Mouse (Mus musculus) macrophage (primary cell): ENCODE results near the gene Polr2l. TPM values are rescaled to one million over a fixed set of nuclear protein-coding genes. Genes with fewer than 3 reads are reported as not detected.
A peak's percentile ranks its signal among the peaks of the same experiment; 100 is the strongest.

Experiments used
- H3K27ac ChIP-seq: fragments of 350-480 bp; formaldehyde crosslinking; 2 replicates; pipeline ENCODE4 v1.9.0; 2021
- H3K36me3 ChIP-seq: fragments of 350-480 bp; formaldehyde crosslinking; 2 replicates; pipeline ENCODE4 v1.9.0; 2021; ENCODE audit errors: inconsistent target
- H3K4me3 ChIP-seq: fragments of 350-480 bp; formaldehyde crosslinking; 2 replicates; pipeline ENCODE4 v1.9.0; 2021; ENCODE audit errors: inconsistent target
- H3K79me2 ChIP-seq: fragments of 350-480 bp; formaldehyde crosslinking; 2 replicates; pipeline ENCODE4 v1.9.0; 2021; ENCODE audit errors: inconsistent target
- WGBS: methylation state at CpG from one replicate; pipeline ENCODE4 v1.1.7; 2026; ENCODE audit warnings: inconsistent platforms; ENCODE audit not compliant: missing documents; 5-methylcytosine and 5-hydroxymethylcytosine counted together
- polyA plus RNA-seq: library from polyadenylated mRNA; stranded (reverse); fragments of 250-400 nt; gene quantifications from 3 replicates; pipeline ENCODE4 v1.2.4, GENCODE M21; 2018; ENCODE audit warnings: inconsistent platforms

Polr2l gene
- polyA plus RNA-seq, 1 experiment from 2014 or later, result 8.3 TPM

DNA sequence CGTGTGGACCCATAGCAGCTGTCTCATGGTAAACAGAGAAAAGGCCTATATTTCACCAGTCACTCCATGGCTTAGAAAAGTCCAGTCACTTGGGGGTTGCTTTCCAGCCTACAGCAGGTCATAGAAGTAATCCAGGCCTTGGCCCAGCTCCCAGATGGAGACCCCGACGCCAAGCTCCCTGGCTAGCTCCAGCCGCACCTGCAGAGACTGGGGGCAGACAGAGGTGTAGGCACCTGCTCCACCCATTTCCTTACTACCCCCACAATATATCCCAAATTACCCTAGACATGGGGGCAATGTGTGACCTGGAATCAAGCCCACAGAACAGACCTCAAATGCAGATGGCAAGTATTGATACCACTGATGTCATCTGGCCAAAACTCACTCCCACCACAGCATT is 21.0 kb upstream of the Polr2l start:
- no peak overlapping the region for H3K4me3 ChIP-seq
- peaks cover 40% of the 10 kb centered on the region for H3K36me3 ChIP-seq
- no peaks in the 10 kb centered on the region for H3K79me2 ChIP-seq
- 96% methylated on average over 4 of the region's 4 CpGs for WGBS
- H3K27ac ChIP-seq, result no peak overlapping the region

DNA sequence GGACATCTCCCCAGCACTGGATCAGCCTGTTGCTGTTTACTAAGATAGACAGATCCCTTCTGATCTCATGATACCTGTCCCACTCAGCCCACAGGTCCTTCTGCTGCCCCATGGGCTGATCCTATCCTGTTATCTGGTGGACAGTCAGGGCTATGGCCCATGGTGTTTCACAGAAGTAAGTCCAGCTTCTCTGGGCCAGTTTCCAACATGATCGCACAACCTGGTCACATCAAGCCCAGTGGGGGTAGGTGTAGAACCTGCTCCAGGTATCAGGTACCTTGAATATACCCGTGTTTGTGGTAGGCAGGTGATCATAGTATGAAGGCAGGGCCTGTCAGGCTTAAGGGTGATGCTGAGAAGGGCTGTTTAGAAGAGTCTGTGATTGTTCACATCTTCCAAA is 20.4 kb upstream of the Polr2l start:
- H3K79me2 ChIP-seq, result no peaks in the 10 kb centered on the region
- WGBS, result 92% methylated on average over 2 of the region's 2 CpGs
- H3K36me3 ChIP-seq, result peaks cover 40% of the 10 kb centered on the region
- no peak overlapping the region for H3K27ac ChIP-seq
- no peak overlapping the region for H3K4me3 ChIP-seq

DNA sequence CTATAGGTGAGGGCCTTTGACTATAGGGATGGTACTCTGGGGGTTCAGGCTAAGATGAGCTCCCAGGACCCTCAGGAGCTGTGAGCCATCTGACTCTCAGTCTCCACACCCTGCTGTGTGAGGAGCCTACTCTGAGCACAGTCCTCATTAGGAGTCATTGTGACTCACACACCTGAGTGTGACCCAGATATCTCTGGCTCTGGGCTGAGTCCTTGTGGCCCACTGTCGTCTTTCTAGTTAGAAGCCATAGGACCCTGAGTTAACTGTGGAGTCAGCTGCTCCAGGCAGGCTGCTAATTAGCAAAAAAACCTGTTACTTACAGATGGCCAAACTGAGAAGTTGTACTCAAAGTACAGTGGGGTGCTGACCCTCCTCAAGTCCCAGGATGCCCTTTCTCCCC is 18.8 kb upstream of the Polr2l start:
- H3K36me3 ChIP-seq, result peaks cover 40% of the 10 kb centered on the region
- no peaks in the 10 kb centered on the region for H3K79me2 ChIP-seq
- no peak overlapping the region for H3K4me3 ChIP-seq
- 83% methylated on average over 1 of the region's 1 CpGs for WGBS
- no peak overlapping the region for H3K27ac ChIP-seq

DNA sequence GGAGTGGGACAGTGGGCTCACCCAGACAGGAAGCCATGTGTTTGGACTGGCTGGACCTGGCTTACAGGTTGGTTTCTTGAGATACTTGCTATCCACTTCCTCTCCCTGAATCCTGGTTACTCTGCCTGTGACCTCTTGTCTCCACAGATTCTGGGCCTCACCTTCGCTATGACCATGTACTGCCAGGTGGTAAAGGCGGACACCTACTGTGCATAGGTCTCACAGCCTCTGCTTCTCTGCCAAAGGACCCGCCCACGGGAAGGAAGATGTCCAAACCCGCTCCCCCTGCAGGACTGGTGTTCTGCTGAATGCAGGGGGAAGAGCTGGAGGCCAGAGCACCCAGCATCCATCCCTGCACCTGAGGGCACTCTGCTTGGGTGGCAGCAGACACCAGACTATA is 17.8 kb upstream of the Polr2l start:
- 91% methylated on average over 5 of the region's 5 CpGs for WGBS
- H3K36me3 ChIP-seq, result peaks cover 40% of the 10 kb centered on the region
- no peaks in the 10 kb centered on the region for H3K79me2 ChIP-seq

DNA sequence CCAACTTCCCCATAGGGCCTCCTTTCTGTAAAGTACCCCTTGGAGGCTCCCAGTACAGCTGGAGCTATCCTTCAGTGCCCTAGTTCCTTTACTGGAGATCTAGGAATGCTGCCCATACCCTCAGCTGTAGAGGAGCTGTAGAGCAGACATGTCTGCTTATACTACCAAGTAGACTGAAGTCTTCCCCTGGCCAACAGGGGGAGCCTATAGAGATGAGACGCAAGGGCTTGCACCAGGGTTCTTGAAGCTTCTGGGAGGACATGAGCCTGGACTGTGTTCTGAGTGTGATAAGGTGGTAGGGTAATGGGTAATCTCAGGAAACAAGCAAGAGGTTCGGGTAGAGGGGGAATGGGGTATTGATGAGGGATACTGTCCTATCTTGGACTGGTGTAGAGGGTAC is 16.2 kb upstream of the Polr2l start:
- Histone ChIP-seq H3K4me3 (no peak overlapping the region), H3K79me2 (0 out of 2 replicates have a peak, but pooled peaks cover 4% of the 10 kb centered on the region), H3K36me3 (peaks cover 49% of the 10 kb centered on the region), H3K27ac (peak overlapping the region; percentile 31; the same call in 1 of the 2 replicates)
- 100% methylated on average over 2 of the region's 2 CpGs for WGBS

More for the DNA sequence above, 17.8 kb upstream of the Polr2l start:
- H3K27ac ChIP-seq, result no peak overlapping the region
- no peak overlapping the region for H3K4me3 ChIP-seq

DNA sequence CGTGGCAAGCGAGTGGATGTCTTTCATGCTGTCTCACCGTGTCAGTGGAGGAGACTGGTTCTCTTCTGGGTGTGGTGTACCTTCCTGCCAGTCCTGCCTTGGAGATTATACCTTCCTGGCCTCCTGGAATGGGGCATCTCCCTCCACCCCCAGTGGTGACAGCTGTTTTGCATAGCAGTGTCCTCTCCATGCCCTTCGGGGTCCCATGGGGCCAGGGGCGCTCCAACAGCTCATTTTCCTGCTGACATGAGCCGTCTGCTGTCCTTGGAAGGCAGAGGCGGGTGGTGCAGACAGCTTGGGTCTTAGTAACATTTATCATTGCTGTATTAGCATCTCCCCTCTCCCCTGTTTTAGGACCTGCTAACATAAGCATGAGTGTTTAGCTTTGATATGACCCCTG is 12.2 kb upstream of the Polr2l start:
- Histone ChIP-seq H3K27ac (no peak overlapping the region), H3K4me3 (no peak overlapping the region), H3K79me2 (peaks cover 26% of the 10 kb centered on the region; the same call in 1 of the 2 replicates), H3K36me3 (peaks cover 56% of the 10 kb centered on the region)
- WGBS, result 95% methylated on average over 7 of the region's 7 CpGs

DNA sequence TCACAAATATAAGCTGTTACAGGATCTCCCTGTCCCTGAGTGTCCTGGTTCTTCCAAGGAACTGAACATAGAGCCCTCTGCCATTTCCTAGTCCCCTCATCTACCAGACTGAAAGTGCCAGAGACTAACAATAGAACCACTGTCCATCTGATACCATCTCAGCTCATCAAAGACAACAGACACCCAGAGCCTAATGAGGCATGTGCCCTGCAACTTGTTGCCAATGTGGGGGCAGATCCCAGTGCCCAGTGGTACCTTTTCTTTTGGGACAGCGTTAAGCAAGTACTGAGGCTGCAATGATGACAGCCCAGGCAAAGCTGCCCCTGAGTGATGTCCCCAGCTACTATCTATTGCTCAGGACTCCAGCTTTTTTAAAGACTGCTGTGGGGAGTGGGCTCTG is 11.3 kb upstream of the Polr2l start:
- WGBS, result 100% methylated on average over 1 of the region's 1 CpGs

DNA sequence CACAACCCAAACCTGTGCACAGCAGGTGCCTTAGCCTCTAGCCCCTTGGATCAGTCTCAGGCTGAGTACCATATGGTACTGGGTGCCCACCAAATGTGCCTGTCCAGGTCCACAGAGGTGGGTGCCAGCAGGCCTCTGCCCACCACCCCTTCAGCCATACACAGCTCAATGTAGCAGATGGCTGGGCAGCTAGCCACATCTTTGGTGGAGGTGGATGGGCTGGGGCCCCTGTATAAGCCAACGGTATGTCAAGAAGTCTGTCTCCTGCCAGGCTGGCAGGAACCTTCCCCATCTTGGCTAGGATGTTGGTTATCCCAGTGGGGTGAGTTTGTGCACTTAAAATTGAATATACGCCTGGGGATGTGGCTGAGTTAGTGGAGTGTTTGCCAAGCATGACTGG is 10.7 kb upstream of the Polr2l start:
- peaks cover 30% of the 10 kb centered on the region; the same call in 1 of the 2 replicates for H3K79me2 ChIP-seq
- no peak overlapping the region for H3K4me3 ChIP-seq
- WGBS, result 93% methylated on average over 2 of the region's 2 CpGs
- H3K27ac ChIP-seq, result no peak overlapping the region
- peaks cover 49% of the 10 kb centered on the region; the same call in 1 of the 2 replicates for H3K36me3 ChIP-seq

More for the DNA sequence above, 11.3 kb upstream of the Polr2l start:
- peaks cover 49% of the 10 kb centered on the region; the same call in 1 of the 2 replicates for H3K36me3 ChIP-seq
- no peak overlapping the region for H3K27ac ChIP-seq
- no peak overlapping the region for H3K4me3 ChIP-seq
- H3K79me2 ChIP-seq, result peaks cover 30% of the 10 kb centered on the region; the same call in 1 of the 2 replicates

DNA sequence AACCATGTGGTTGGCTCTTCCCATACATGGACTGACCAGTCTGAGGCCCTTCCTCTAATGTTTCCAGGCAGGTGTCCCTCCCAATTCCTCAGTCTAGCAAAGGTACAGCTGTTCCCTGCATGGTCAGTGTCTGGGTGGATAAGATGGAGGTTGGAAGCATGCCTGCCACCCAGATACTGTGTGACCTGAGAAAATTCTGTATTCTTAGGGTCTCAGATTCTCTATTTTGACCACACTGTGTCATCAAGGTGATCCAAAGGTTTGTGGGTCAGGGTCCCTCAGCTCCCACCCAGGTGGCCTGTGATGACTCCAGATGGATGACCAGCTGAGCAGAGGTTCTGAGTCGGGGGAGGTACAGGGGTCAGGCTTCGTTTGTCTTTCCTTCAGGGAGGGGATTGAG is 10.3 kb upstream of the Polr2l start:
- H3K27ac ChIP-seq, result no peak overlapping the region
- WGBS, result 75% methylated on average over 2 of the region's 2 CpGs

DNA sequence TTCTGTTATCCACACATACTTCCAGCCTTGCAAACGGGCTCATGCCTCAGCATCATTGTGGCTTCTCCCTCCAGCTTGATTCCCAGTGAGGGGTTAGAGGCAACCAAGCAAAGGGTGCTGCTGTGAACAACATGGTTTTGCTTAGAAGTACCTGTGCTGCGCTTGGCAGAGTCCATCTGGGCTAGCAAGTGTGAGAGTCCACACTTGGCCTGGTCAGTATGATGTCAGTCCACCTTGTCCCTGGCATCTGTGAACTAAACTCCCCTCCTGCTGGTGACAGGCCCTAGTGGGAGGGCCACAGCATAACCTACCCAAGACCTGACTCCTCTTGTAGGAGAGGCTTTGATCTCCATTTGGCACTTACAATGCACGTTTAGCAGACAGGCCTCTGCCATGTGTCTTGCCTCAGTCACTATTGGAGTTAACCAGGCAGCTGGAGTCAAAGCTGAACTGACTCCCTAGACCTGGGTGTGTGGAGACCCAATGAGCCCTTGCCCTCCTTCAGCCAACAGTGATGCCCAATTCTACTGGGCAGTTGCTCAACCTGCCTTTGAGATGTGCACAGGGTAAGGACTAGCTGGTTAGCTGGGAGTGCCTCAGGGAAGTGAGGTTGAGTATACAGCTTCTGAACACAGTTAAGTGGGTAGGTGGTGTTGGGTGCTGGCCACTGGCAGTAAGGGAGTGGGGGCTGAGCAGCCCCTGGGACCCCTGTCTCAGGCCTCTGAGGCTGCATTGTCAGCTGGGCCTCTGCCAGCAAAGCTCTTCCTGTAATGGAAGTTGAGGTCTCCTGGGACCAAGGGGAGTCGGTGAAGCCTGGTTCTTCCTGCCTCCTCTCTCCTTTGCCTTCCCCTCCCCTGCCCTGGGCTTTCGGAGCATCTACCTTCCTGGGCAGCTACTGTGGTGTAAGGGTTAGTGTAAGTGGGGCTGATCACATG is 9.5 kb upstream of the Polr2l start:
- 90% methylated on average over 5 of the region's 5 CpGs for WGBS
- Histone ChIP-seq H3K36me3 (peaks cover 47% of the 10 kb centered on the region; the same call in 1 of the 2 replicates), H3K27ac (no peak overlapping the region), H3K79me2 (peaks cover 36% of the 10 kb centered on the region; the same call in 1 of the 2 replicates), H3K4me3 (no peak overlapping the region)

More for the DNA sequence above, 10.3 kb upstream of the Polr2l start:
- Histone ChIP-seq H3K36me3 (peaks cover 49% of the 10 kb centered on the region; the same call in 1 of the 2 replicates), H3K4me3 (no peak overlapping the region), H3K79me2 (peaks cover 32% of the 10 kb centered on the region; the same call in 1 of the 2 replicates)

DNA sequence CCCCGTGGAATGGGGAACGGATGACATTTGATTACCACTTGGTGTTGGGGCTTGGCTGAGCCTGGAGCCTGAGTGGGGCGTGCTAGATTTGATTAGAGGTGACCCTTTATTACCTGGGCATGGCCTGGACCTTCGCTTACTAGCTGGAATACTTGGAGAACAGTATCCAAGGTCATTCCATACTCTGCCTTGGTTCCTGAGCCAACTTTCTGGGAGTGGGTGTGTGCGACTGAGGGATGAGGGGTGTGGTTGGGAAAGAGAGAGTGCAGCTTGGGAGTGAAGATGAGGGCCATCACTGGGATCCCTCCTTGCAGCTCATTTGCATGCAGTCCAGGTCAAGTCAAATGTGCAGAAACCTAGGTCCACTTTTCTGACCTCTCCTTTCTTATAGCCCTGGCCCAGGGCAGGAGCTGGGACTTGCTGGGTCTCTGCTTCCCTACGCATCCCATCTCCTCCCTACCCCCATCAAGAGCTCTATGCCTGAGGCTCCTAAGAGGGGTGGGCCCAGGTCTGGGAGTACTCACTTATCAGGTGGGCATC is 8.3 kb upstream of the Polr2l start:
- Histone ChIP-seq H3K27ac (no peak overlapping the region), H3K36me3 (peaks cover 45% of the 10 kb centered on the region; the same call in 1 of the 2 replicates), H3K4me3 (no peak overlapping the region), H3K79me2 (peaks cover 43% of the 10 kb centered on the region)
- 100% methylated on average over 4 of the region's 6 CpGs for WGBS

DNA sequence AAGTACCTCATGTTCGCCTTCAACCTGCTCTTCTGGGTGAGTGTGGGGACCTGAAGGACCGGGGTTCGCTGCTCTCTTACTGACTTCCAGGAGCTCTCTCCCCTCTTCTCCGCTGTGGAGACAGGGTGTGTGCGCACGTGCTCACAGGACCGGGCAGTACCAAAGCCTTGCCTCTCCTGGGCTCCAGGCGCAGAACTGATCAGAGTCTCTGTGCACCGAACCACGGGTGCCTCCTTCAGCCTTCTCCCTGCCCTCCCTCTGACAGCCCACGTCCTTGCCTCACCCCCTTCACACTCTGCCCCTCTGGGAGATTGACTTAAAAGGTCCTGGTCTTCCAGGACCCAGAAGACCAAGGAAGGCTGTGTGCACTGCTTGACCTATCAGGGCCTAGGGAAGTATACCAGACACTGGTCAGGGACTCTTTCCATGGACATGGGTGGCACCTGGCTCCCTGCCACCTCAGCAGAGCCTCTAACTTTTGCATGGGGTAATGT is 7.6 kb upstream of the Polr2l start:
- H3K4me3 ChIP-seq, result no peak overlapping the region
- WGBS, result 86% methylated on average over 11 of the region's 11 CpGs
- H3K36me3 ChIP-seq, result peaks cover 45% of the 10 kb centered on the region; the same call in 1 of the 2 replicates
- no peak overlapping the region for H3K27ac ChIP-seq
- peaks cover 49% of the 10 kb centered on the region for H3K79me2 ChIP-seq

DNA sequence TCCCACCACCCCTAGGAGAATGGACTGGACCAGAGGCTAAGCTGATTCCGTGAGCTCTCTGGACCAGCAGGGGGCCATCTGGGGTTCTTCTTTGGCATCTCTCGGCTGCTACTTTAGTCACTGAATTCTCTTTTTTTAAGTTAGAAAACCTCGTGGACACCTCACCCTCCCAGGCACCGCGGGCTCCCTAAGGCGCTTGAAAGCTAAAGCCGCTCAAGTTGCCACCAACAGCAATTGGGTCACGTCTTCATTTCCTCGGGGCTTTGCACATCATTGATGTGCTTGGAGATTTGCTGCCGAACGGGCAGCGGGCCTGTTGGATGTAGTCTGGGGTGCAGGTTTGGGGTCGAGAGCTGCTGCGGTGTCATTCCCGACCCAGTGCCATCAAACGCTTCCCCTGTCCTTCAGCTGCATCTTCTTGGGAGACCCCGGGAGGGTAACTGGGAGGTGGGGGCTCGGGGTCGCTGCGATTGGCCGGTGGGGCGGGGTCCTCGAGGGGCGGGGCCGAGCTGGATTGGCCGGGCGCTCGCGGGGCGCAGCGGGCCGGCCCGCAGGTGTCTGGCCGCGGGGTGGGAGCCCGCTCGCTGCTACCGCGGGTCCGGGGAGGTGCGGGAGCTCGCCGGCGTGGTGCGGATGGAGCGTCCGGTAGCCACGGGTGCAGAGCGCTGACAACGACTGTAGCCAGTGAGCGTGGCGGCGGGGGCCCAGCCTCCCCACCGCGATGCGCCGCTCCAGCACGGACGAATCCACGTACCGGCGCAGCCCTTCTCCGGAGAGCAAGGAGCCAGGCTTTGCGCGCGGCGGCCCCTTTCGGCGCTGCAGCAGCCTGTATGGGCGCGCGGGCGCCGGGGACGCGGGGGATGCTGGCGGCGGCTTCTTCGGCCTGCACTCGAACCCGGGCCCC is 6.8 kb upstream of the Polr2l start:
- no peak overlapping the region for H3K4me3 ChIP-seq
- peaks cover 38% of the 10 kb centered on the region; the same call in 1 of the 2 replicates for H3K36me3 ChIP-seq
- H3K79me2 ChIP-seq, result peaks cover 54% of the 10 kb centered on the region
- 22% methylated on average over 74 of the region's 81 CpGs for WGBS
- H3K27ac ChIP-seq, result no peak overlapping the region
